Mouse (Mus musculus) right cerebral cortex, postnatal 4 days (tissue): ENCODE results near the gene Ebf1.

ENCODE experiments used
- DNase-seq: peaks from one replicate; pipeline ENCODE4 v3.0.0-alpha.2; 2022

Gene Ebf1

DNA sequence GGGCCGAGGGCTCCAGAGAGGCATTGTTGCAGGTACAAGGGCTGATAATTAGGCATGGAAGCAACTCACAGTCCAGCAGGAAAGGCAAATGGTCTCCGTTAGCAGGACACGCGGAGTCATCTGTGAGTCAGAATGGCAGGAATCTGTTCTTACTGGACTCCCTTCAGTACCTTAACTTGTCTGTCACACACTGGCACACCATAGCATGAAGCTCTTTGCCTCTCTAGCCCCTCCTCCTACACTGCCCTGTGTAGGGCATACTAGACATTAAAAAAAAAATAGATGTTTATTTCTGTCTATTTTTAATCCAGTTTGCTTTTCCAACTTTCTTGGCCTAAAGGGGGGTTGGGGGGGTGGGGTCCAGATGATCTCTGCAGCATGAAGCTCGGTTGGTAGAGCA, 168.4 kb downstream of the Ebf1 start:
- DNase-seq = no peak

DNA sequence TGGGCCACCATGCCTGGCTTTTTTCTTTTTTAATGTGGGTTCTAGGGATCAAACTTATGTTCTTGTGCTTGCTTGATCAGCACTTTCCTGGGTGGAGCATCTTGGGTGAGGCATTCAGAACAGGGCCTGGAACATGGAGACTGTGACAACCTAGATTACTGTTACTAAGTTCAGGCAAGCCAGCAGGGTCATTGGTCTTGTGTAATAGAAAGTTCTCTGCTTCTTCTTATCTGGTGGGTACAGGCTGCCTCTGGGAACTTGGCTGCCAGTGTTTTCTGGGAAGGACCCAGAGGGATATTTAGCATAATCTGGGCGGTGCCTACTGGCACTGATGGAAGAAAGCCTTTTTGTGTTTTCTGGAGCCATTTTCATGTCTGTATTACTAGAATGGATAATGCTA, 170.9 kb downstream of the Ebf1 start:
- no peak for DNase-seq

DNA sequence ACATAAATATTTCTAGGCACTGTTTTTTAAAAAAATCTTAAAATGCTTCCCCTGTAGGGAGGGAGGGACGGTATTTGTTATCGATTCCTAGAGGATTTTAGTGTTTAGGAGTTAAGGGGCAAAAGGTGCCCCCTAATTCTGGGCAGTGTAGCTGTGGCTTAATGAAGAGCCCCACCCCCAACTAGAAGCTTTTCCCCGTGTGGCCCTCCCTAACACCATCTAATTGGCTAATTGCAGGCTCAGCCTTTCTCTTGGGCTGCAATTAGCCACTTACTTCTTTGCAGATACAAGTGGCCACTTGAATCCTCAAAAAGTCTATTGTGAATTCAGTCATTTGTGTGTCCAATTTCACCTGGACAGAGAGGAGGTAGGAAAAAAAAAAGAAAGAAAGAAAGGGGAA, 175.7 kb downstream of the Ebf1 start:
- no peak for DNase-seq

DNA sequence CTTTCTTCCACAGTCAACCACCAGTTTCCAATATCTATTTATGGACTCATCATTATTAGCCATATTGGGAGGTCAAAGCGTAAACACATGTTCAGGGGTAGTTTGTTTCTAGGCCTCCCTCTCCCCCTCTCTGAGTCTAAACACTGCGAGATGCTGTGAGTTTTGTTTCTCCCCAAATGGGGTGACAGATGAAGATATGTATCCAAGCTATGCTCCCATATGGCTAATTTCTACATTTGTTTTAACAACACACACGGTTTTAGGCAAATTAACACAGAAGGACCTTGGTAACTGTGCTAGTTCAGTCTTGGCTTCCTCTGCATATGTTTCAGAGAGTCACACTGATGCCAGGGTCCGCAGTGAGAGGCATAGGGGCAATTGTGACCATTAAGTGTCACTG, 177.8 kb downstream of the Ebf1 start:
- no peak for DNase-seq

DNA sequence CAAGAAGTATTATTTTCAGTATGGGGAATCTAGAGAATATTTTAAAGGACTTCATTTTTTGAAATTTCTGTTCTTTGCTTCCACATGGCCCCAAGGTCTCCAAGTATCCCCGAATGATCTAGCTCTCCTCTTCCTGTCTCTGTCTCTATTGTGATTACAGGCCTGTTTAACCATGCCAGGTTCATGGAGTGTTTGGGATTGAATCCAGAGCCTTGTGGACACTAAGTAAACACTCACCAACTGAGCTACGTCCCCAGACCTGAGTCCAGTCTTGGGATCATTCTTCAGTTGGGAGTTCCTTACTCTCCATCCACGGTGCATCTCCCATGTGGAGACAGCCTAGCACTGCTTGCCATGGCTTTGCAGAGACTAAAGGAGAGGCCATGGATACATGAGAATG, 178.7 kb downstream of the Ebf1 start:
- DNase-seq = no peak

GRCm38 (mm10) chr11:44798270-44798669, 181.2 kb downstream of the Ebf1 start:
- DNase-seq = no peak

DNA sequence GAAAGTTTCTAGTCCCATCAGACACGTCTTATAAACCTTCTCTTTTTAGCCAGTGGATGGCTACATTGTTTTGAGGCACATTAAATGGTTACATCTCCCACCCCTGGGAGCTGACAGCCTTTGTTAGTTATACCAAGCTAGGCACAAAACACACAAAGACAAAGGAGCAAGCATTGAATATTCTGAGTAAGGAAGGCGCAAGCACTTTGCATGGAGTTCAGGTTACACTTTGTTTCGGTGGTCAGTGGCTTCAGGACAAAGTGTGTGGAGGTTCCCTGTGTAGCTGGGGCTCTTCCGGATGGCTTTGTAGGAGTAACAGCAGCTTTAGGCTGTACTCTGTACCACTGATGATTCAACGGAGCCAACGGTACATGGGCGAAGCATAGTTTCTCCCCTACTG, 186.9 kb downstream of the Ebf1 start:
- no peak for DNase-seq

- peak; percentile 21 for DNase-seq
These were observed 189.5 kb downstream of the Ebf1 start for GRCm38 (mm10) chr11:44806589-44806988.

DNA sequence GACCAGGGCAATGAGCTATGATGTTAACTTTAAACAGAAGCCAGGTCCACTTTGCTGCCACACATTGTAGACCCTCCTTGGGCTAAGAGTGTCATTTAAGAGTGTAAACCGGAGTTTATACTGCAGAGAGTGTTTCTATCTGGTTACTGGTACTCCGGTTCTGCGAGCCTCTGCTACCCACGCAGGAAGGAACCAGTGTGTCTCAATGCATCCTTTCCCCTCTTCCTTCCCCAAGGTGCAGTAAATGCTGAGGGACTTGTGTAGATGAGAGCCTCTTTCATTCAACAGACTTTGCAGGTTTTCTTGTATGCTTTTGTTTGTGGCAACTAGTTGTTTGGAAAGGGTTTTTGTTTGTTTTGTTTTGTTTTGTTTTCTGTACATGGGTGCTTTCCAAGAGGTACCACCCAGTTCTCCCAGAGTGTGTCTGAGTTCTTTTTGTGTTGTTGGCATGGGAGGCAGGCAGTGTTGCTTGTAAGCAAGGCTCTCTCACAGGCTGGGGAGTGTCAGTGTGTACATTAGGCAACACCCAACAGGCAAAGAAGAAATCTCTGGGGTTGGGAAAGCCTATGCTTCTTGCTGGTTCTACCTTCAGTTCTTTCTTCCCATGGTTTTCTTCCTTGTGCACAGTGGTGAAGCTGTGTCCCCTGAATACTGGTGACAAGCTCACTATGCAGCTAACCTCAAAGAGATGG, 191.9 kb downstream of the Ebf1 start:
- no peak for DNase-seq

DNA sequence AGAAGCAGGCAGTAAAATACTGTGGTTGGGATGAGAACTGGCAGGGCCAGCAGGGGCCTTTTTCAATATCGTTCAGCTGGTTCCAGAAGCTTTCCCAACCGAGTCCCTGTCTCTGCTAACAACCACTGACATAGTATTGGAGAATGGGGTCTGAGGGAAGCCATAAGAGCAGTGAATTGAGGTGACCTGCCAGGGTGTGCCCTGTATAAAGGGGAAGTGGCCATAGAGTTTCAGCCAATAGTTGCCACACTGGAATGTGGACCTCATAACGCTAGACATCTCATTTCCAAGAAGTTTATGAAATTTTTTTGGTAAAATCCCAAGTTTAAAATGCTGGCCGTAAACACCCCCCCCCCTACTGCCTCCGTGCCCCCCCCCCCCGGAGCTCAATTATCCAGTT, 193.9 kb downstream of the Ebf1 start:
- DNase-seq = no peak

DNA sequence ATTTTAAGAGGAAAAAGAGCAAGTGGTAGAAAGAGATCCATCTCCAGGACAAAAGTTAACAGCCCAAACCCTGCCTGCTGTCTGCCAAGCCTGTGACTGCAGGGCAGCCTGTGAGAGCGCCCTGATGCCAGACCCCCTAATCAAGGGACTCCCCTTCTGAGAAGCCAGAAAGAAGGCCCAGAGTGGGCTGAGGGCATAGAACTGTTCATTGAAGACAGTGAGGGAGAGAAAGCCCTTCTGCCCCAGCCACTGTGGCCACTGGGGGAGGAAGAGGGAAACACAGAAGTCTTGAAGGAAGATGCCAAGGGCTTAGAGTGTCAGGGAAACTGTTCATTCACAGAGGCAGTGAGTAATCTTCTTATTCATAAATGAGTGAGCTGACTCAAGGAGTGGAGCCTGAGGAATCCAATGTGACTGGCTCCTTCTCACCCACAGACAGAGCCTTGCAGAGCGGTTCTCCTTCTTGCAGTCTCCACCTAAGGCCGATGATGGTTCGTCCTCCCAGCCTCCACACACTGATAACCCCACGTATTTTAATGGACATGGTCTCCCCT, 195.2 kb downstream of the Ebf1 start:
- no peak for DNase-seq

DNA sequence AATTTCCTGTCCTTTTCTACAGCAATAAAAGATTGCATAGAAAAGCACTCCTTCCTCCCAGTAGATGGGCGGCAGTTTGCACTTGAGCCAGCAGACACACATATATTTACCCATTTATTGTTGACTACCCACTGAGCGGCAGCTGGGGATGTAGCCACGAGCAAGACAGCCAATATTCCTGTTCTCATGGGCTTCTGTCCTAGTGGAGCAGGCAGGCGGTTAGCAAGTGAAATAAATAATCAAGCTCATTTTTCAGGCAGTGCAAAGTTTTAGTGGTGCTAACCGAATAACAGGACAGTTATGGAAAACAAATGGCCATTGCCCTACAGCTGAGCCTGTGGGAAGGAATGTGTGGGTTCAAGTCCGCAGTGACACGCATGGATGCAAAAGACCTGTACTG, 196.4 kb downstream of the Ebf1 start:
- no peak for DNase-seq

GRCm38 (mm10) chr11:44814847-44815246, 197.7 kb downstream of the Ebf1 start:
- no peak for DNase-seq

- no peak for DNase-seq
These were observed 198.9 kb downstream of the Ebf1 start for GRCm38 (mm10) chr11:44815991-44816390.

DNA sequence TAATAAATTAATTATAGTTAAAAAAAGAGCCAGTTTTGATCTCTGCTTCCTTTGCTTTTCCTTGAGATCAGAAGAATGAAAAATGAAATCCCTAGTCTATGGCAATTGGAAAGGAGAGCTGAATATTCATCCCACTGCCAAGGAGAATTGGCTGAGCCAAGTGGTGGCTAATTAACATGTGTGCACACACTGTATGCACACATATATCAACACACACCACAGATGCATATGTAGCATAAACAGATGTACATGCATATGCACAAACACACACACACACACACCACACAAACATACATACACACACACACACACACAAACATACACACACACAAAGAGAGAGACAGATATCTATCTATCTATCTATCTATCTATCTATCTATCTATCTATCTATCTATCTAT, 205.2 kb downstream of the Ebf1 start:
- DNase-seq = no peak

DNA sequence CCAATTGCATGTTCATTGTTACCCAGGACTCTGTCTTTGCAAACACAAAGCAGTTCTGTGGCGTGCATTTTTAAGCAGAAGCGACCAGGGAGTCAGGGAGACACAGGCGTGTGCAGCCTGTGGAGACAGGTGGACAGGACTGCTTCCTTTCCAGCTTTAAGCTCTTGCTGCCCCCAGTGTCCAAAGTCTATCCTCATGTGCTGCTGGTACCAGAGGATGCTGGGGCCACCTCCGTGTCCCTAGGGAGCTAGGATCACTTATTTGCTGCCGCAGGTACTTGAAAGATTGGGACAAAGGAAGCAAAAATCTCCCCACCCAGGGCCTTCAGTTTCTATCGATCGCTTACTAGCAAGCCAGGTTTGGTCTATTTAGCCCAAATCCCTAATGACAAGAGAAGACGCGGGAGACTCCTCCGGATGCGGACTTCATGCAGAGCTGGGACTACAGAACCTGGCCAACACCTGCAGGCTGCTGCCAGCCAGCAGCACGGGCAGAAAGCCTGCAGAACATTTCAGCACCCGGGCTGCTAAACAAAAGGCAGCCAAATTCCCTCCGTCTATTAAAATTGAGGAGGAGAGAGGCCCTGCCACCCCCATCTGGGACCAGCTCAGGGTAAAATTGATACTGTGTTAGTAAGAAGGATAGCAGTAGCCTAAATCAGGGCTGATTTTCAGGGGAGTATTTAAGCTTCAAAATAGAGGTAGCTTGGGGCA, 215.3 kb downstream of the Ebf1 start:
- no peak for DNase-seq

- DNase-seq = no peak
These were observed 215.8 kb downstream of the Ebf1 start for GRCm38 (mm10) chr11:44832940-44833254.

DNA sequence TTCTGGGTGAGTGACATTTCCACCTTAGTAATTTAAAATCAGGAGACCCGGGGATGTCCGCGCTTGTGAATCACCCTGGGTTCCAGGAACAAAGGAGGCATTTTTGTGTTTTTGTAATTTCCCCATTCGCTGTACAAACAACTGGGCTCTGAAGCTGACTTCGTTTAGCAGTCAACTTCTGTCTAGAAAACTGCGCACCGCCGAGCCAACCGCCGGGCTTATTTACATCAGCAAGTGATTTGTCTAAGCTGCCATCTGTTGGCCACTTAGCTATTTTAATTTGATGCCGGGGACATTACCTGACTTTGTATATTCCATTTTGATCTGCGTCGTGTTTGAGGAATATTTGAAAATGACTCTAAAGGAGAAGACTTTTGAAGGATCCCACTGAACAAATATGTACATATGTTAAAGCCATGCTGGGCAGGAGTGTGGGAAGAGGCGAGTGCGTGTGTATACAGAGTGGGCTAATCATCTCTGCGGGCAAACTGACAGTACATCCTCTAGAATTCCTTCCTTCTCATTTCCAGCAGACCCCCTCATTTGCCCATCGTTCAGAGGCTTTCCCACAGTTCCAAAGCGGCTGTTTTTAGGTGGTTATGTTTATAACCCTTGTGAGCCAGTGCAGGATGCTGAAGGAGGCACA, 216.4 kb downstream of the Ebf1 start:
- DNase-seq = peak; percentile 16

GRCm38 (mm10) chr11:44835166-44835565, 218.0 kb downstream of the Ebf1 start:
- no peak for DNase-seq

- no peak for DNase-seq
These were observed 220.5 kb downstream of the Ebf1 start for GRCm38 (mm10) chr11:44837592-44837991.

GRCm38 (mm10) chr11:44841127-44842056, 224.3 kb downstream of the Ebf1 start:
- no peak for DNase-seq

DNA sequence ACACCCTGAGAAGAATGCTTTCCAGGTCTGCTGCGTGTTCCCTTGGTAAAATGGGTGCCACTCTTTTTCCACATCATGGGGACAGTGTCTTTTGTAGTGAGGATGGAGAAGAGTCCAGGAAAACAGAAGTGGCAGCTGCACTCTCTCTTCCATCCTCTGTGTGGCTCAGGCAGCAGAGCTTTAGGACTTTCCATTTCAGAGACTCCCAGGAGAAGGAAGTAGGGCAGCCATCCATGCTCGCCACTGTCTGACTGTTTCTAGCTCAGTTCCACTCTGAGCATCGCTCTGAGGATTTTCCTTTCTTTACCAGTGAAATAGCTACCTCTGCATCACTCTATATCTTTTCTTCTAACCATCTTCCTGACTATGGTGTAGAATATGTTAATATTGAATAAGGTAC, 234.8 kb downstream of the Ebf1 start:
- DNase-seq = no peak

- DNase-seq = no peak
These were observed 235.8 kb downstream of the Ebf1 start for GRCm38 (mm10) chr11:44852921-44853320.
